In the genomic region with DNA sequence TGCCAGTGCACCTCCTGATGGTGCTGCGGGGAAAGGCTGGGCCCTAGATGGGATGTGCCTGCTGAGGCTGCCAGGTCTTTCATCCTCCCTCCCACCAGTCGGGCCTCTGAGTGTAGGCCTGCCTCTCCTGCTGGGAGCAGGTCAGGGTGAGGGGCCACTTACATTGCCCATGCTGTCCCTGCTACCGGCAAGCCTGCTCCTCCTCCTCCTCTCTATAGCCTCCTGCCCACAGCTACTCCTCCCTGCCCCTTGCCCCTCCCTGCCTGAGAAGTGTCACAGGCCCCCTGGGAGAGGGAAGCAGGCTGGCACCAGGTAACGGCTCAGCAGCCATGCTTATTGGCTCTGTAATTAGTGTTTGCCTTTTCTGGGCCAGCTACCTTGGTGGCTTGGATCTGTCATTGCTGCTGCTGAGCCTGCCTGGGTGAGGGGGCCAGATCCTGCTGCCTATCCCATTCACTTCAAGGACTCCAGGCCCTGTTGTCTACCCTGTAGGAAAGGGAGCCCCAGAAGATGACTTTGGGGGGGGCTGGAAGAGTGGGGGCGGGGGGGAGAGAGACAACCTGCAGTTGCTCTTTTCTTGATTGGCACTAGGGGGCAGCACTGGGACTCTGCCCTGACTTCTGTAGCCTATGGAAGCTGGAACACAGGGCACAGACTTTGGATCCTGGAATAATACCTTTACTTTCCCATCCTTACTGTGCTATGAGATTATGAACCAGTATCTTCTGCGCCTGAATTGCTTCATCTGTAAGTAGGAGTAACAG, we compare ENCODE assay signal across 13 mouse cellular contexts. TPM values are rescaled to one million over a fixed set of nuclear protein-coding genes. Genes with fewer than 3 reads are reported as not detected.
A peak's percentile ranks its signal among the peaks of the same experiment; 100 is the strongest.
DNase-seq lines count a peak whose midpoint lies in the region; ATAC-seq and TF ChIP-seq lines count a peak whose summit lies in the region.
"Had no signal": no experiment of that assay in that cellular context is flagged by ENCODE, and none has a peak within 500 bp of the region (broad histone marks: within the 10 kb centered on the region; RNA-seq: fewer than 3 reads in every experiment).

No protein-coding gene starts in this region.

- no peak for DNase-seq in spleen, adult 2 months (ENCODE audit: low read depth in 1 of 2, low spot score in 2 of 2)
- DNase-seq in spleen, postnatal 10 days (ENCODE audit: low spot score in 2 of 2) = no peak
- peak; percentile 46 for DNase-seq in adipocyte (ENCODE audit: low spot score)
- DNase-seq in stomach, postnatal 0 days (ENCODE audit: low spot score) = peak; percentile 50
- no peak for DNase-seq in adrenal gland, postnatal 25 days
- DNase-seq: embryo, embryonic 11 days; liver, embryonic 13.5 days; right cerebral cortex, postnatal 4 days; thymus, postnatal 25 days had no signal

- no peaks in the 10 kb centered on the region for H3K36me3 ChIP-seq in intestine, postnatal 0 days (ENCODE audit: control insufficient read depth, insufficient read depth)
- H3K36me3 ChIP-seq in intestine, embryonic 16.5 days (ENCODE audit: control insufficient read depth, insufficient read depth, low read length) = no peaks in the 10 kb centered on the region
- H3K36me3 ChIP-seq in spleen, adult 2 months (ENCODE audit: control insufficient read depth, insufficient read depth, low read length) = no peaks in the 10 kb centered on the region
- no peaks in the 10 kb centered on the region for H3K36me3 ChIP-seq in stomach, postnatal 0 days (ENCODE audit: control insufficient read depth, insufficient read depth, low read length)
- H3K36me3 ChIP-seq: liver, embryonic 13.5 days had no signal

- H3K4me2 ChIP-seq in intestine, postnatal 0 days (replicated peaks; ENCODE audit: low read depth) = no peak overlapping the region
- no peak overlapping the region for H3K4me2 ChIP-seq in intestine, embryonic 16.5 days (ENCODE audit: low read depth, low read length)
- H3K4me2 ChIP-seq in stomach, postnatal 0 days (replicated peaks; ENCODE audit: low read depth) = no peak overlapping the region
- H3K4me2 ChIP-seq: liver, embryonic 13.5 days had no signal

- TF ChIP-seq EP300 in stomach, postnatal 0 days (optimal IDR thresholded peaks at IDR 0.05) = no peak

- ATAC-seq in intestine, postnatal 0 days = no peak
- no peak for ATAC-seq in intestine, embryonic 16.5 days
- no peak for ATAC-seq in stomach, postnatal 0 days (ENCODE audit: low FRiP score, low TSS enrichment)
- ATAC-seq: forebrain, embryonic 14.5 days had no signal

- H3K27ac ChIP-seq in intestine, postnatal 0 days (ENCODE audit: low read depth, low read length) = no peak overlapping the region
- H3K27ac ChIP-seq in intestine, embryonic 16.5 days (ENCODE audit: low read length) = no peak overlapping the region
- no peak overlapping the region for H3K27ac ChIP-seq in spleen, adult 2 months (ENCODE audit: insufficient read depth, low read length)
- H3K27ac ChIP-seq in stomach, postnatal 0 days (replicated peaks) = no peak overlapping the region
- H3K27ac ChIP-seq: liver, embryonic 13.5 days had no signal

- H3K4me3 ChIP-seq in intestine, postnatal 0 days (ENCODE audit: low read depth, low read length) = no peak overlapping the region
- H3K4me3 ChIP-seq in intestine, embryonic 16.5 days (ENCODE audit: low read length) = no peak overlapping the region
- no peak overlapping the region for H3K4me3 ChIP-seq in spleen, adult 2 months (ENCODE audit: extremely low read depth, insufficient read depth, insufficient read length)
- H3K4me3 ChIP-seq in stomach, postnatal 0 days (ENCODE audit: low read depth, low read length) = no peak overlapping the region
- H3K4me3 ChIP-seq: liver, embryonic 13.5 days had no signal

- TF ChIP-seq CTCF in intestine, postnatal 0 days (IDR thresholded peaks at IDR 0.05; ENCODE audit: low read depth) = peak; percentile 80
- peak; percentile 57; the same call in 1 of the 2 replicates for TF ChIP-seq CTCF in spleen, adult 2 months (IDR thresholded peaks at IDR 0.05; ENCODE audit: extremely low read depth, insufficient read depth, insufficient read length, insufficient replicate concordance)
- peak; percentile 74 for TF ChIP-seq CTCF in stomach, postnatal 0 days (IDR thresholded peaks at IDR 0.05; ENCODE audit: low read depth)

- WGBS in intestine, postnatal 0 days = 43% methylated on average over 6 of the region's 6 CpGs
- 34% methylated on average over 6 of the region's 6 CpGs for WGBS in intestine, embryonic 16.5 days
- 60% methylated on average over 6 of the region's 6 CpGs for whole genome bisulfite sequencing in spleen, adult 2 months
- WGBS in stomach, postnatal 0 days = 48% methylated on average over 6 of the region's 6 CpGs

- H3K27me3 ChIP-seq in intestine, postnatal 0 days (replicated peaks; ENCODE audit: control insufficient read depth, insufficient read depth, low read length) = peaks cover 19% of the 10 kb centered on the region; the same call in 1 of the 2 replicates
- peaks cover 26% of the 10 kb centered on the region for H3K27me3 ChIP-seq in intestine, embryonic 16.5 days (replicated peaks; ENCODE audit: control insufficient read depth, insufficient read depth, low read length)
- peaks cover 16% of the 10 kb centered on the region for H3K27me3 ChIP-seq in spleen, adult 2 months (ENCODE audit: control insufficient read depth, insufficient read depth, low read length)
- H3K27me3 ChIP-seq in stomach, postnatal 0 days (ENCODE audit: control insufficient read depth, insufficient read depth, low read length) = peaks cover 6% of the 10 kb centered on the region; the same call in 1 of the 2 replicates

- no peak overlapping the region for H3K9ac ChIP-seq in intestine, postnatal 0 days (ENCODE audit: low read depth, low read length)
- H3K9ac ChIP-seq in intestine, embryonic 16.5 days (ENCODE audit: low read depth, low read length) = no peak overlapping the region
- no peak overlapping the region for H3K9ac ChIP-seq in stomach, postnatal 0 days (ENCODE audit: low read length)
- H3K9ac ChIP-seq: liver, embryonic 13.5 days had no signal

- no peak for TF ChIP-seq POLR2A in spleen, adult 2 months (IDR thresholded peaks at IDR 0.05; ENCODE audit: low read depth, low read length)

- H3K4me1 ChIP-seq in intestine, postnatal 0 days (replicated peaks; ENCODE audit: control insufficient read depth, insufficient read depth, low read length) = no peaks in the 10 kb centered on the region; the same call in 1 of the 2 replicates
- H3K4me1 ChIP-seq in intestine, embryonic 16.5 days (ENCODE audit: control insufficient read depth, insufficient read depth, low read length) = peaks cover 27% of the 10 kb centered on the region
- peaks cover 17% of the 10 kb centered on the region for H3K4me1 ChIP-seq in spleen, adult 2 months (ENCODE audit: control insufficient read depth, insufficient read depth, insufficient read length)
- no peaks in the 10 kb centered on the region; the same call in 1 of the 2 replicates for H3K4me1 ChIP-seq in stomach, postnatal 0 days (replicated peaks; ENCODE audit: control insufficient read depth, insufficient read depth)

- no peaks in the 10 kb centered on the region for H3K9me3 ChIP-seq in intestine, postnatal 0 days (ENCODE audit: control insufficient read depth)
- H3K9me3 ChIP-seq in intestine, embryonic 16.5 days (ENCODE audit: control insufficient read depth, low read length) = no peaks in the 10 kb centered on the region
- no peaks in the 10 kb centered on the region for H3K9me3 ChIP-seq in stomach, postnatal 0 days (ENCODE audit: control insufficient read depth, low read length)
- H3K9me3 ChIP-seq: liver, embryonic 13.5 days had no signal

RNA-seq across cellular contexts. Expression of gene Espn, which starts 15.9 kb away (rescaled TPM):
- polyA plus RNA-seq in intestine, postnatal 0 days (2015; fragmentation: Nextera tagmentation; extraction: Ambion mirVana) = 260 and 264 TPM in 2 replicates
- 31.6 and 39.5 TPM in 2 replicates for polyA plus RNA-seq in intestine, embryonic 16.5 days (2015; fragmentation: Nextera tagmentation; extraction: Ambion mirVana)
- polyA plus RNA-seq in spleen, adult 2 months (2012; rRNA removed) = 2.1 and 2.7 TPM in 2 replicates
- polyA plus RNA-seq in stomach, postnatal 0 days (2015; fragmentation: Nextera tagmentation; extraction: Ambion mirVana) = 13.8 and 14.4 TPM in 2 replicates
- 1.2 TPM in 2 replicates for total RNA-seq in adrenal gland, postnatal 25 days (2021)
- polyA plus RNA-seq: forebrain, embryonic 14.5 days had no signal

RNA-seq across cellular contexts. Expression of gene Tnfrsf25, which starts 20.6 kb away (rescaled TPM):
- 0.82 and 1.2 TPM in 2 replicates for polyA plus RNA-seq in intestine, postnatal 0 days (2015; fragmentation: Nextera tagmentation; extraction: Ambion mirVana)
- 1.8 and 2.4 TPM in 2 replicates for polyA plus RNA-seq in intestine, embryonic 16.5 days (2015; fragmentation: Nextera tagmentation; extraction: Ambion mirVana)
- polyA plus RNA-seq in spleen, adult 2 months (2012; rRNA removed) = 17.0 and 27.0 TPM in 2 replicates
- polyA plus RNA-seq in stomach, postnatal 0 days (2015; fragmentation: Nextera tagmentation; extraction: Ambion mirVana) = 0.49 and 0.96 TPM in 2 replicates
- 1.5 and 2.0 TPM in 2 replicates for total RNA-seq in adrenal gland, postnatal 25 days (2021)

RNA-seq across cellular contexts. Expression of gene Hes2, which starts 22.4 kb away (rescaled TPM):
- 8.6 and 11.2 TPM in 2 replicates for polyA plus RNA-seq in intestine, postnatal 0 days (2015; fragmentation: Nextera tagmentation; extraction: Ambion mirVana)
- polyA plus RNA-seq in intestine, embryonic 16.5 days (2015; fragmentation: Nextera tagmentation; extraction: Ambion mirVana) = 0.68 and 0.98 TPM in 2 replicates
- polyA plus RNA-seq in spleen, adult 2 months (2012; rRNA removed) = not detected in 2 replicates
- polyA plus RNA-seq in stomach, postnatal 0 days (2015; fragmentation: Nextera tagmentation; extraction: Ambion mirVana) = 0.52 and 0.87 TPM in 2 replicates
- total RNA-seq in adrenal gland, postnatal 25 days (2021) = not detected in 2 replicates
- polyA plus RNA-seq: forebrain, embryonic 14.5 days; heart, embryonic 14.5 days; liver, embryonic 13.5 days had no signal

RNA-seq across cellular contexts. Expression of gene Acot7, which starts 41.6 kb away (rescaled TPM):
- polyA plus RNA-seq in intestine, postnatal 0 days (2015; fragmentation: Nextera tagmentation; extraction: Ambion mirVana) = 24.1 and 28.7 TPM in 2 replicates
- 49.4 and 52.5 TPM in 2 replicates for polyA plus RNA-seq in intestine, embryonic 16.5 days (2015; fragmentation: Nextera tagmentation; extraction: Ambion mirVana)
- 15.4 and 17.9 TPM in 2 replicates for polyA plus RNA-seq in spleen, adult 2 months (2012; rRNA removed)
- 51.7 and 55.0 TPM in 2 replicates for polyA plus RNA-seq in stomach, postnatal 0 days (2015; fragmentation: Nextera tagmentation; extraction: Ambion mirVana)
- 34.6 and 39.9 TPM in 2 replicates for total RNA-seq in adrenal gland, postnatal 25 days (2021)

Comparison
In these comparisons a context has a peak if more than half of its experiments do, and no peak if none do; other contexts are left out.
1. DNase-seq: peak in adipocyte (single experiment) and stomach, postnatal 0 days (single experiment); none in spleen, adult 2 months (0 of 2), spleen, postnatal 10 days (0 of 2) and adrenal gland, postnatal 25 days (single experiment).
2. Peak in every context shown above with its lines, with median percentiles within 50 percentile points of each other: CTCF ChIP-seq.